Mouse (Mus musculus) R1 (cell line): ENCODE data around the gene Ift172.

Experiments used
- DNase-seq: peaks from one replicate; pipeline ENCODE4 v3.0.0-alpha.2; 2018; ENCODE audit warnings: low read depth, low spot score

The Ift172 gene

DNA sequence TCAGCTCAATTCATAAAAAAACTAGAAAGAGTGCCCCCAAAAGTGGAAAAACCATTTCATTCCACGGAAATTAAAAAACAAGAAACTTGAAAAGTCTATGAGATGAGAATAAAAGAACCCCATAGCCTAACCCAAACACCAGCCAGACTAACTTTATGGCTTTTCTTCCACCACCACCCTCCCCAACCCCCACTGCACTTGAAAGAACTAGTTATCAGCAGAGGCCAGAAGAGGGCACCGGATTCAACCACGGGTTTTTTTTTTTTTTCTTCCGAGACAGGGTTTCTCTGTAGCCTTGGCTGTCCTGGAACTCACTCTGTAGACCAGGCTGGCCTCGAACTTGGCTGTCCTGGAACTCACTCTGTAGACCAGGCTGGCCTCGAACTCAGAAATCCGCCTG, 72.6 kb downstream of the Ift172 start:
- DNase-seq: no peak

DNA sequence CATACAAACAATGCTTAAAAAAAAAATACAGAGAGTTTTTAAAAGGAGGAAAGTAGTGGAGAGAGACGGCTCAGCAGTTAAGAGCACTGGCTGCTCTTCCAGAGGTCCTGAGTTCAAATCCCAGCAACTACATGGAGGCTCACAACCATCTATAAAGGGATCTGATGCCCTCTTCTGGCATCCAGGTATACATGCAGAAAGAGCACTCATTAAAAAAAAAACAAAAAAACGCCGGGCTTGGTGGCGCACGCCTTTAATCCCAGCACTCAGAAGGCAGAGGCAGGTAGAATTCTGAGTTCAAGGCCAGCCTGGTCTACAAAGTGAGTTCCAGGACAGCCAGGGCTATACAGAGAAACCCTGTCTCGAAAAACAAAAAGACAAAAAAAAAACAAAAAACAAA, 74.4 kb downstream of the Ift172 start:
- DNase-seq: peak; percentile 34

DNA sequence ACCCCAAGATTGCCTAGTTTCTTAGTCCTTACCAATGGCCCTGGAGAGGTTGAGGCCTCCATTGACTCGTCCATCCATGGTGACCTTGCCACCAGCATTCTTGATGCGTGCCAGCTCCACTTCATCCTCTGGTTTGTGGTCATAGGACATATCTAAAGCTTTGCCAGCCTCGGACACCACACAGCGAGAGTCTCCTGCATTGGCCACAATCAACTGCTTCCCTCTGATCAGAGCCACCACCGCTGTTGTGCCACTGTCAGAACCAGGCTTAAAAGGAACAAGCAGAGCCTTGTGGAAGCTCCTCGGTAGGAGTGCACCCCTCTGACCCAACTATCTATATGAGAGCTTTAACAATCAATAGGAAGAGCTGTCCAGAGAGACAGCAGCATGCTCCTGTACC, 86.5 kb downstream of the Ift172 start:
- no peak for DNase-seq

DNA sequence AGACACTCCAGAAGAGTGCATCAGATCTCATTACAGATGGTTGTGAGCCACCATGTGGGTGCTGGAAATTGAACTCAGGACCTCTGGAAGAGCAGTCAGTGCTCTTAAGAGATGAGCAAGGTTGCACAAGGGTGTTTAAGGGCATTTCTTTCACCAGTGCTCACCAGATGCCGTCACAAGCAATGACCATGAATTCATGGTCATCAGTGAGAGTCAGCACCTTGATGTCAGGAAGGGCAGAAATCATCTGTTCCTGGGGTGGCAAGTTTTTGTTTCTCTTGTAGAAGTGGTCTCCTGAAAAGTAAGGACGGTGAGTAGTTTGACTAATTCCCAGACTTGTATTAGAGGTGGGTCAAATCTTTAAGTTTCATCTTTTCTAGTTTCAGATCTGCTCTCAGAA, 87.0 kb downstream of the Ift172 start:
- DNase-seq: no peak
